Mouse (Mus musculus) C2C12 (cell line): ENCODE measurements around the gene Tgfbr3. TPM values are rescaled to one million over a fixed set of nuclear protein-coding genes. Genes with fewer than 3 reads are reported as not detected.

Source experiments
- H3K27me3 ChIP-seq: one replicate; pipeline ENCODE4 v1.6.1; 2011; ENCODE audit not compliant: control insufficient read depth, insufficient read depth, insufficient read length
- H3K36me3 ChIP-seq: one replicate; pipeline ENCODE4 v1.6.1; 2011; ENCODE audit not compliant: control insufficient read depth, insufficient read depth
- H3K4me3 ChIP-seq: one replicate; pipeline ENCODE4 v1.5.1; 2011; ENCODE audit warnings: mild to moderate bottlenecking, control low read depth; ENCODE audit not compliant: poor library complexity, insufficient read depth, severe bottlenecking
- H3K79me2 ChIP-seq: one replicate; pipeline ENCODE4 v1.6.1; 2011; ENCODE audit not compliant: control insufficient read depth, insufficient read depth
- H3K79me3 ChIP-seq: one replicate; pipeline ENCODE4 v1.6.1; 2011; ENCODE audit warnings: low read depth, control low read depth
- H3ac ChIP-seq: one replicate; pipeline ENCODE3; 2011; ENCODE audit warnings: low read depth; ENCODE audit not compliant: control insufficient read depth, insufficient read length
- CEBPB ChIP-seq: IDR thresholded peaks from one replicate; pipeline ENCODE4 v1.6.1; 2011; ENCODE audit warnings: low read depth, mild to moderate bottlenecking, control low read depth, moderate library complexity
- CTCF ChIP-seq: IDR thresholded peaks from one replicate; pipeline ENCODE4 v1.5.1; 2011; ENCODE audit not compliant: control insufficient read depth, insufficient read depth, insufficient read length
- FOSL1 ChIP-seq: IDR thresholded peaks from one replicate; pipeline ENCODE4 v1.8.0; 2011; ENCODE audit warnings: mild to moderate bottlenecking, low read length; ENCODE audit not compliant: poor library complexity, insufficient read depth, severe bottlenecking
- MAX ChIP-seq: IDR thresholded peaks from one replicate; pipeline ENCODE4 v1.6.1; 2011; ENCODE audit warnings: mild to moderate bottlenecking, control low read depth
- MYOD1 ChIP-seq: IDR thresholded peaks from one replicate; pipeline ENCODE4 v1.6.1; 2011; ENCODE audit warnings: low read depth; ENCODE audit not compliant: control insufficient read depth, insufficient read length
- MYOG ChIP-seq: IDR thresholded peaks from one replicate; pipeline ENCODE4 v1.6.1; 2011; ENCODE audit not compliant: control insufficient read depth, insufficient read length; ENCODE audit errors: extremely low read depth
- USF1 ChIP-seq: IDR thresholded peaks from one replicate; pipeline ENCODE4 v1.6.1; 2011; ENCODE audit warnings: low read depth, mild to moderate bottlenecking, control low read depth, moderate library complexity
- long read RNA-seq, 2 experiments: library from polyadenylated mRNA; unstranded; transcript quantifications; one replicate each; pipeline ENCODE4 v2.0.0; 2019 to 2020
- polyA plus RNA-seq: library from polyadenylated mRNA; unstranded; fragments of >200 nt; fragmentation: generic; extraction: Trizol; gene quantifications from one replicate; pipeline ENCODE4 v1.2.1, GENCODE M21; 2012; ENCODE audit warnings: missing spikeins

The Tgfbr3 gene
- polyA plus RNA-seq, result 0.20 TPM
- long read RNA-seq, experiment 1, partial matches to known transcripts, result 0 of 5 reads
- long read RNA-seq, experiment 1, other reads (novel, unspliced or antisense), result 5 of 5 reads
- long read RNA-seq, experiment 2, partial matches to known transcripts, result 1 of 1 reads
- long read RNA-seq, experiment 2, other reads (novel, unspliced or antisense), result 0 of 1 reads

- Histone ChIP-seq H3K79me2 (peaks cover 8% of the 10 kb centered on the region), H3K27me3 (peaks cover 28% of the 10 kb centered on the region), H3K36me3 (no peaks in the 10 kb centered on the region), H3K79me3 (no peaks in the 10 kb centered on the region), H3ac (peak within 1 kb of the TSS; percentile 3), H3K4me3 (peak within 1 kb of the TSS; percentile 48)
- TF ChIP-seq MYOD1 (no peak), CEBPB (no peak), USF1 (no peak), MAX (no peak), CTCF (no peak), MYOG (no peak), FOSL1 (no peak)
Measured at GRCm38 (mm10) chr5:107289234-107289764, at the start of gene Tgfbr3. Gene Tgfbr3, minus strand, starts transcription at chr5:107289629.

DNA sequence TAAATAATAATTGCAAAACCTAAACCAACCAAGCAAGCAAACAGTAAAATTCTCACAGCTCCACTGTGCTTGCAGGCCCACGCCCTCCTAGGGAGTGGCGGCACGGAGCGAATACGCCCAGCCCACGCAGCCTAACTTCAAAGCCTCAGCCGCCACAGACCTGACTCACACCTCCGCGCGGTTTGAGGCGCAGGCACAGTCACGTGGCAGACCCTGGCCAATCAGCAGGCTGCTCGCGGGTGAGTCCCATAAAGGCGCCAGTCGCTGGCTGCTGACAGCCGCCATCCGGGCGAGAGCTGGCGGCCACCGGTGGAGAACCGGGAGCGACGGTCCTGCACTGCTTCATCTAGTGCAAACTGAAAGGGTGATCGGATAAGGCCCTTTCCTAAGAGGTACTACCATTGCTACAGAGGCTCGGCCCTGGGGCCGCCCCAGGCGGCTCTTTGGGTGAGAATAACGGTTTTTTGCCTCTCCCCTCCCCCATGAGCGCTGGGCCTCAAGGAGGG lies 41.5 kb upstream of the Tgfbr3 start, which contains the start of gene Brdt:
TSS of gene Brdt (plus strand) at position 244 of the 506 bp plus-strand sequence.
- Histone ChIP-seq H3K27me3 (peaks cover 3% of the 10 kb centered on the region), H3ac (no peak within 1 kb of the TSS), H3K79me2 (no peaks in the 10 kb centered on the region), H3K4me3 (no peak within 1 kb of the TSS), H3K79me3 (no peaks in the 10 kb centered on the region), H3K36me3 (no peaks in the 10 kb centered on the region)
- TF ChIP-seq MAX (no peak), MYOG (no peak), FOSL1 (no peak), MYOD1 (no peak), CEBPB (no peak), USF1 (no peak), CTCF (no peak)

- H3K79me3 ChIP-seq, result no peaks in the 10 kb centered on the region
- H3K27me3 ChIP-seq, result peaks cover 5% of the 10 kb centered on the region
- no peak overlapping the region for H3ac ChIP-seq
- no peak for TF ChIP-seq CTCF
- TF ChIP-seq MAX, result no peak
- TF ChIP-seq MYOG, result no peak
- TF ChIP-seq CEBPB, result no peak
- no peak for TF ChIP-seq FOSL1
- no peak for TF ChIP-seq USF1
- TF ChIP-seq MYOD1, result no peak
- H3K36me3 ChIP-seq, result no peaks in the 10 kb centered on the region
- no peak overlapping the region for H3K4me3 ChIP-seq
- no peaks in the 10 kb centered on the region for H3K79me2 ChIP-seq
Measured at GRCm38 (mm10) chr5:107320703-107321102, 31.3 kb upstream of the Tgfbr3 start.

- Histone ChIP-seq H3K36me3 (no peaks in the 10 kb centered on the region), H3K79me2 (no peaks in the 10 kb centered on the region), H3K4me3 (no peak overlapping the region), H3K79me3 (no peaks in the 10 kb centered on the region), H3K27me3 (peaks cover 5% of the 10 kb centered on the region), H3ac (no peak overlapping the region)
- TF ChIP-seq CEBPB, result no peak
- no peak for TF ChIP-seq MYOG
- TF ChIP-seq MAX, result no peak
- TF ChIP-seq MYOD1, result no peak
- no peak for TF ChIP-seq USF1
- TF ChIP-seq FOSL1, result no peak
- no peak for TF ChIP-seq CTCF
Measured at GRCm38 (mm10) chr5:107317141-107317540, 27.7 kb upstream of the Tgfbr3 start.

- H3K79me2 ChIP-seq, result no peaks in the 10 kb centered on the region
- H3K27me3 ChIP-seq, result peaks cover 3% of the 10 kb centered on the region
- H3K4me3 ChIP-seq, result no peak overlapping the region
- no peaks in the 10 kb centered on the region for H3K36me3 ChIP-seq
- TF ChIP-seq MAX (no peak), CTCF (no peak), CEBPB (no peak), MYOD1 (no peak), USF1 (no peak), FOSL1 (no peak), MYOG (no peak)
- no peak overlapping the region for H3ac ChIP-seq
- H3K79me3 ChIP-seq, result no peaks in the 10 kb centered on the region
Measured at GRCm38 (mm10) chr5:107307432-107307831, 18.0 kb upstream of the Tgfbr3 start.
